Mouse (Mus musculus) hindbrain, embryonic 11.5 days (tissue): ENCODE data around the gene Tfpt. TPM values are rescaled to one million over a fixed set of nuclear protein-coding genes. Genes with fewer than 3 reads are reported as not detected.
"Not testable (repeated sequence)": the region's sequence is repeated elsewhere in the genome, so short reads cannot be mapped to it uniquely, and the experiment has no call there.

ENCODE experiments used
- ATAC-seq: fragments of 200-750 bp; cut with Nextera tagmentation; 2 replicates; pipeline ENCODE4 v1.8.0; 2017; ENCODE audit warnings: mild to moderate bottlenecking, moderate TSS enrichment, moderate library complexity; ENCODE audit not compliant: low FRiP score
- DNase-seq: peaks from one replicate; pipeline ENCODE4 v3.0.0-alpha.2; 2015; ENCODE audit warnings: low spot score
- H3K27ac ChIP-seq: fragments of 300-500 bp; sonication (generic); 2 replicates; pipeline ENCODE4 v1.5.1; 2014; ENCODE audit warnings: mild to moderate bottlenecking, low read depth, low read length
- H3K27me3 ChIP-seq: fragments of 300-500 bp; sonication (generic); 2 replicates; pipeline ENCODE4 v1.6.1; 2014; ENCODE audit warnings: mild to moderate bottlenecking, low read length, moderate library complexity, mixed read lengths; ENCODE audit not compliant: control insufficient read depth, insufficient read depth
- H3K36me3 ChIP-seq: fragments of 300-500 bp; sonication (generic); 2 replicates; pipeline ENCODE4 v1.6.1; 2014; ENCODE audit warnings: mild to moderate bottlenecking, low read length, moderate library complexity, mixed read lengths; ENCODE audit not compliant: control insufficient read depth, insufficient read depth
- H3K4me1 ChIP-seq: fragments of 300-500 bp; sonication (generic); replicated peaks from 2 replicates; pipeline ENCODE4 v1.6.1; 2014; ENCODE audit warnings: low read length, mixed read lengths; ENCODE audit not compliant: control insufficient read depth, insufficient read depth
- H3K4me2 ChIP-seq: fragments of 300-500 bp; sonication (generic); replicated peaks from 2 replicates; pipeline ENCODE4 v1.6.1; 2014; ENCODE audit warnings: mild to moderate bottlenecking, low read depth, low read length
- H3K4me3 ChIP-seq: fragments of 300-500 bp; sonication (generic); 2 replicates; pipeline ENCODE4 v1.5.1; 2014; ENCODE audit warnings: low read depth, low read length
- H3K9ac ChIP-seq: fragments of 300-500 bp; sonication (generic); 2 replicates; pipeline ENCODE4 v1.6.1; 2014; ENCODE audit warnings: low read depth, low read length
- H3K9me3 ChIP-seq: fragments of 300-500 bp; sonication (generic); 2 replicates; pipeline ENCODE4 v1.6.1; 2016; ENCODE audit warnings: low read length; ENCODE audit not compliant: control insufficient read depth
- WGBS: fragments of 180-500 bp; shearing (Covaris S2); extraction: QIAGEN DNeasy Blood & Tissue Kit; methylation state at CpG from one replicate; pipeline ENCODE4 v1.1.7; 2014; 5-methylcytosine and 5-hydroxymethylcytosine counted together
- polyA plus RNA-seq: library from polyadenylated mRNA; unstranded; fragments of >200 nt; fragmentation: Nextera tagmentation; extraction: Ambion mirVana; gene quantifications from 2 replicates; pipeline ENCODE4 v1.2.1, GENCODE M21; 2014

The Tfpt gene
- polyA plus RNA-seq, 1 experiment from 2014 or later = 28.5 TPM

- H3K9me3 ChIP-seq = no peaks in the 10 kb centered on the region
- no peak overlapping the region for H3K9ac ChIP-seq
- 77% methylated on average over 2 of the region's 2 CpGs for WGBS
- H3K4me3 ChIP-seq = no peak overlapping the region
- H3K4me1 ChIP-seq = no peaks in the 10 kb centered on the region
- DNase-seq (no peak), ATAC-seq (no peak)
- H3K36me3 ChIP-seq = no peaks in the 10 kb centered on the region
- no peak overlapping the region for H3K4me2 ChIP-seq
- no peaks in the 10 kb centered on the region for H3K27me3 ChIP-seq
- no peak overlapping the region for H3K27ac ChIP-seq
Observed at GRCm38 (mm10) chr7:3578196-3578595, 51.5 kb downstream of the Tfpt start.

- no peaks in the 10 kb centered on the region for H3K9me3 ChIP-seq
- no peak overlapping the region for H3K4me2 ChIP-seq
- H3K4me3 ChIP-seq = no peak overlapping the region
- no peak for DNase-seq
- 79% methylated on average over 5 of the region's 5 CpGs for WGBS
- no peaks in the 10 kb centered on the region for H3K4me1 ChIP-seq
- H3K36me3 ChIP-seq = no peaks in the 10 kb centered on the region
- no peak overlapping the region for H3K27ac ChIP-seq
- no peak overlapping the region for H3K9ac ChIP-seq
- no peak for ATAC-seq
- H3K27me3 ChIP-seq = no peaks in the 10 kb centered on the region
Observed at GRCm38 (mm10) chr7:3576354-3577124, 53.2 kb downstream of the Tfpt start.

- DNase-seq (no peak), ATAC-seq (no peak)
- no peaks in the 10 kb centered on the region for H3K27me3 ChIP-seq
- H3K27ac ChIP-seq = no peak overlapping the region
- H3K36me3 ChIP-seq = no peaks in the 10 kb centered on the region
- WGBS = 60% methylated on average over 5 of the region's 5 CpGs
- no peaks in the 10 kb centered on the region for H3K9me3 ChIP-seq
- no peak overlapping the region for H3K4me2 ChIP-seq
- H3K4me3 ChIP-seq = no peak overlapping the region
- no peak overlapping the region for H3K9ac ChIP-seq
- no peaks in the 10 kb centered on the region for H3K4me1 ChIP-seq
Observed at GRCm38 (mm10) chr7:3574216-3574615, 55.5 kb downstream of the Tfpt start.

- ATAC-seq = no peak
- Histone ChIP-seq H3K36me3 (no peaks in the 10 kb centered on the region), H3K4me3 (no peak overlapping the region), H3K27me3 (no peaks in the 10 kb centered on the region), H3K9ac (no peak overlapping the region), H3K9me3 (no peaks in the 10 kb centered on the region), H3K27ac (no peak overlapping the region), H3K4me1 (no peaks in the 10 kb centered on the region), H3K4me2 (no peak overlapping the region)
- DNase-seq = no peak
- WGBS = 90% methylated on average over 1 of the region's 1 CpGs
Observed at GRCm38 (mm10) chr7:3571847-3572246, 57.9 kb downstream of the Tfpt start.

- H3K27ac ChIP-seq, ATAC-seq, H3K9ac ChIP-seq, H3K4me3 ChIP-seq, DNase-seq, H3K9me3 ChIP-seq, H3K36me3 ChIP-seq, H3K4me1 ChIP-seq, H3K4me2 ChIP-seq, H3K27me3 ChIP-seq: not testable (repeated sequence)
- 94% methylated on average over 3 of the region's 3 CpGs for WGBS
Observed at GRCm38 (mm10) chr7:3570580-3570979, 59.1 kb downstream of the Tfpt start.

Other genes with a start within 250 kb of the Tfpt start
- 5.1 and 7.0 TPM in 2 replicates for gene Cacng8, start 239.2 kb downstream of the Tfpt start, polyA plus RNA-seq
- gene Cacng6, start 205.7 kb downstream of the Tfpt start, polyA plus RNA-seq = 0.08 and 0.45 TPM in 2 replicates
- gene Tarm1, start 127.3 kb downstream of the Tfpt start, polyA plus RNA-seq = not detected in 2 replicates
- gene Oscar, start 13.8 kb downstream of the Tfpt start, polyA plus RNA-seq = 0.18 and 0.31 TPM in 2 replicates
- 343 and 344 TPM in 2 replicates for gene Ndufa3, start 12.6 kb downstream of the Tfpt start, polyA plus RNA-seq
- 124 and 136 TPM in 2 replicates for gene Prpf31, start 56 bp upstream of the Tfpt start, polyA plus RNA-seq
- gene Cnot3, start 15.3 kb upstream of the Tfpt start, polyA plus RNA-seq = 50.9 and 58.3 TPM in 2 replicates
- 16.4 and 20.9 TPM in 2 replicates for gene Leng1, start 35.9 kb upstream of the Tfpt start, polyA plus RNA-seq
- gene Tmc4, start 47.6 kb upstream of the Tfpt start, polyA plus RNA-seq = 3.0 and 4.4 TPM in 2 replicates
- gene Tsen34, start 62.9 kb upstream of the Tfpt start, polyA plus RNA-seq = 204 and 207 TPM in 2 replicates
- gene Mboat7, start 63.6 kb upstream of the Tfpt start, polyA plus RNA-seq = 22.2 and 25.1 TPM in 2 replicates
- gene Rps9, start 74.1 kb upstream of the Tfpt start, polyA plus RNA-seq = 1,221 and 1,232 TPM in 2 replicates
- gene Pirb, start 90.5 kb upstream of the Tfpt start, polyA plus RNA-seq = 0.08 TPM in 1 of 2 replicates, not detected in the other
- gene Gm15448, start 195.8 kb upstream of the Tfpt start, polyA plus RNA-seq = not detected in 2 replicates
- 0.10 TPM in 1 of 2 replicates, not detected in the other for gene Pira2, start 215.1 kb upstream of the Tfpt start, polyA plus RNA-seq